Mouse (Mus musculus): ENCODE measurements around the gene Tnk2.

DNA sequence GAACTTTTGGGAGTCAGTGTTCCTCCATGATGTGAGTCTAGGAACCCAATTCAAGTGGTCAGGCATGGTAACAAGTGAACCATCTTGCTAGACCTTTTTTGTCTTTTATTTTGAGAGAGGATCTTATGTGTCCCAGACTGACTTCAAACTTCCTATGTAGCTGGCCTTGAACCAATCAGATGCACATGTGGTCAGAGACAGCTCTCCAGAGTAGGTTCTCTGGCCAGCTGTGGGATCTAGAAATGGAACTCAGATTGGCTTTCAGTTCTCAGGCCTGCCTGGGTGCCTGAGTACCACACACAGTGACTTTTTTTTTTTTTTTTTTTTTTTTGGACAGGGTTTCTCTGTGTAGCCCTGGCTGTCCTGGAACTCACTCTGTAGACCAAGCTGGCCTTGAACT lies 4.0 kb downstream of the Tnk2 start:
- TF ChIP-seq CTCF (IDR thresholded peaks at IDR 0.05; ENCODE audit: borderline replicate concordance, insufficient read depth, low read depth, low read length) = no peak
- TF ChIP-seq POLR2A (IDR thresholded peaks at IDR 0.05; ENCODE audit: borderline replicate concordance, insufficient read depth, low read length) = no peak
